Mouse (Mus musculus) CH12.LX (cell line): ENCODE measurements around the gene Spata33. TPM values are rescaled to one million over a fixed set of nuclear protein-coding genes. Genes with fewer than 3 reads are reported as not detected.
A peak's percentile ranks its signal among the peaks of the same experiment; 100 is the strongest.

Experiments
- DNase-seq: peaks from one replicate; pipeline ENCODE4 v3.0.0-alpha.2; 2013; ENCODE audit errors: extremely low read depth
- H3K27ac ChIP-seq: 2 replicates; pipeline ENCODE4 v1.5.1; 2012; ENCODE audit warnings: low read depth, mild to moderate bottlenecking, control low read depth, moderate library complexity; ENCODE audit not compliant: insufficient read depth
- H3K27me3 ChIP-seq: replicated peaks from 2 replicates; pipeline ENCODE3; 2012; ENCODE audit warnings: inconsistent platforms
- H3K36me3 ChIP-seq, 2 experiments: replicated peaks in 1 of 2; 2 replicates each; pipeline versions ENCODE3 to v1.6.1; 2012; ENCODE audit warnings: inconsistent platforms in 1 of 2, low read length in 1 of 2, mild to moderate bottlenecking in 1 of 2, mixed read lengths in 1 of 2, moderate library complexity in 1 of 2; ENCODE audit not compliant: control insufficient read depth in 1 of 2, insufficient read depth in 1 of 2
- H3K4me1 ChIP-seq, 2 experiments: 2 replicates each; pipeline ENCODE4 v1.6.1; 2012; ENCODE audit warnings: inconsistent platforms in 1 of 2, moderate library complexity in 1 of 2; ENCODE audit not compliant: insufficient read depth in 2 of 2, control insufficient read depth in 1 of 2
- H3K4me2 ChIP-seq: 2 replicates; pipeline ENCODE4 v1.6.1; 2012; ENCODE audit warnings: low read depth, mild to moderate bottlenecking, control low read depth; ENCODE audit not compliant: poor library complexity, insufficient read depth, severe bottlenecking
- H3K4me3 ChIP-seq, 3 experiments: fragments of 150-350 bp in 1 of 3; sonication (generic) in 1 of 3; replicated peaks in 1 of 3; 2 replicates each; pipeline versions ENCODE3 to v1.5.1; 2011 to 2012; ENCODE audit warnings: low read depth in 2 of 3, low read length in 2 of 3, mild to moderate bottlenecking in 2 of 3, moderate library complexity in 2 of 3, control low read depth in 1 of 3, improper control_type of control experiment in 1 of 3, inconsistent platforms in 1 of 3, mixed read lengths in 1 of 3; ENCODE audit not compliant: poor library complexity in 1 of 3
- H3K79me2 ChIP-seq: replicated peaks from 2 replicates; pipeline ENCODE4 v1.6.1; 2012; ENCODE audit warnings: mild to moderate bottlenecking, moderate library complexity; ENCODE audit not compliant: control insufficient read depth, poor library complexity, insufficient read depth, severe bottlenecking; ENCODE audit errors: extremely low read depth
- H3K9ac ChIP-seq: 2 replicates; pipeline ENCODE4 v1.6.1; 2012; ENCODE audit warnings: low read depth, mild to moderate bottlenecking, control low read depth, moderate library complexity; ENCODE audit not compliant: insufficient read depth
- H3K9me3 ChIP-seq: replicated peaks from 2 replicates; pipeline ENCODE3; 2012; ENCODE audit warnings: low read length, inconsistent platforms, mixed read lengths
- BHLHE40 ChIP-seq: IDR thresholded peaks from 2 replicates; pipeline ENCODE4 v1.6.1; 2011; ENCODE audit warnings: mild to moderate bottlenecking, low read depth, low read length, improper control_type of control experiment
- CHD2 ChIP-seq: IDR thresholded peaks from 2 replicates; pipeline ENCODE4 v1.6.1; 2011; ENCODE audit warnings: low read length, improper control_type of control experiment
- CTCF ChIP-seq, 2 experiments: IDR thresholded peaks in 1 of 2; conservative IDR thresholded peaks in 1 of 2; 2 replicates each; pipeline ENCODE4 v1.5.1; 2011 to 2012; ENCODE audit warnings: low read depth in 2 of 2, low read length in 2 of 2, improper control_type of control experiment in 1 of 2, inconsistent platforms in 1 of 2, mild to moderate bottlenecking in 1 of 2, moderate library complexity in 1 of 2
- ELF1 ChIP-seq: IDR thresholded peaks from 2 replicates; pipeline ENCODE4 v1.6.1; 2014; ENCODE audit warnings: low read depth, mild to moderate bottlenecking, inconsistent platforms, low read length, improper control_type of control experiment
- ETS1 ChIP-seq: conservative IDR thresholded peaks from 2 replicates; pipeline ENCODE4 v1.6.1; 2012; ENCODE audit warnings: low read depth, mild to moderate bottlenecking, inconsistent platforms, low read length, improper control_type of control experiment, moderate library complexity
- HCFC1 ChIP-seq: IDR thresholded peaks from 2 replicates; pipeline ENCODE4 v1.6.1; 2012; ENCODE audit warnings: low read depth, mild to moderate bottlenecking, inconsistent platforms, low read length, improper control_type of control experiment
- MEF2A ChIP-seq: IDR thresholded peaks from 2 replicates; pipeline ENCODE4 v1.6.1; 2014; ENCODE audit warnings: low read depth, mild to moderate bottlenecking, inconsistent platforms, low read length, improper control_type of control experiment, borderline replicate concordance
- MXI1 ChIP-seq: IDR thresholded peaks from 2 replicates; pipeline ENCODE4 v1.6.1; 2011; ENCODE audit warnings: mild to moderate bottlenecking, low read depth, low read length, improper control_type of control experiment
- NELFE ChIP-seq: IDR thresholded peaks from 2 replicates; pipeline ENCODE4 v1.6.1; 2011; ENCODE audit warnings: low read depth, low read length, improper control_type of control experiment
- PAX5 ChIP-seq: IDR thresholded peaks from 2 replicates; pipeline ENCODE4 v1.6.1; 2012; ENCODE audit warnings: low read length, inconsistent platforms, mixed read lengths
- POLR2AphosphoS2 ChIP-seq: IDR thresholded peaks from 2 replicates; pipeline ENCODE4 v1.6.1; 2011; ENCODE audit warnings: low read depth, low read length, improper control_type of control experiment
- RAD21 ChIP-seq: IDR thresholded peaks from 2 replicates; pipeline ENCODE4 v1.6.1; 2011; ENCODE audit warnings: low read depth, mild to moderate bottlenecking, low read length, improper control_type of control experiment, moderate library complexity
- SIN3A ChIP-seq: IDR thresholded peaks from 2 replicates; pipeline ENCODE4 v1.6.1; 2012; ENCODE audit warnings: low read length, improper control_type of control experiment, inconsistent platforms
- SMC3 ChIP-seq: IDR thresholded peaks from 2 replicates; pipeline ENCODE4 v1.6.1; 2011; ENCODE audit warnings: low read depth, low read length, improper control_type of control experiment
- USF2 ChIP-seq: conservative IDR thresholded peaks from 2 replicates; pipeline ENCODE4 v1.6.1; 2011; ENCODE audit warnings: low read depth, low read length, improper control_type of control experiment
- ZMIZ1 ChIP-seq: IDR thresholded peaks from 2 replicates; pipeline ENCODE4 v1.6.1; 2012; ENCODE audit warnings: low read depth, mild to moderate bottlenecking, inconsistent platforms, low read length, improper control_type of control experiment
- dilution Hi-C: fragments of 300-500 bp; cut with MboI; formaldehyde crosslinking; loops from 2 replicates; pipeline ENCODE4 v1.14.3; 2020; ENCODE audit warnings: low sequenced_read_pairs; ENCODE audit not compliant: extremely low pct_unique_long_range_greater_than_20kb, extremely low pct_ligation_motif_present
- in situ Hi-C: fragments of 300-500 bp; cut with MboI; formaldehyde crosslinking; loops from 3 replicates; pipeline ENCODE4 v1.14.3; 2019; ENCODE audit warnings: low sequenced_read_pairs, low pct_ligation_motif_present, low pct_unique_long_range_greater_than_20kb, mixed read lengths
- polyA plus RNA-seq: library from polyadenylated mRNA; unstranded; fragments of >175 nt; gene quantifications from 2 replicates; pipeline ENCODE4 v1.2.1, GENCODE M21; 2012; ENCODE audit warnings: low read depth; ENCODE audit not compliant: insufficient read length
- total RNA-seq, 2 experiments: library from RNA; depleted of rRNA; stranded (reverse); fragments of 300-350 nt in 1 of 2; fragments of >200 nt in 1 of 2; gene quantifications; 2 replicates each; pipeline ENCODE4 v1.2.3; 2012 to 2014

Gene Spata33
- total and polyA plus RNA-seq, 3 experiments, result 0.36 to 0.41 (median 0.38) TPM

- dilution Hi-C loops (no loop called here), in situ Hi-C loops (no loop called here)
- Histone ChIP-seq H3K79me2 (no peaks in the 10 kb centered on the region), H3K9me3 (no peaks in the 10 kb centered on the region), H3K4me1 (peaks cover 13 to 17% of the 10 kb centered on the region in 2 experiments), H3K27ac (no peak overlapping the region), H3K36me3 (peaks cover 17 to 45% of the 10 kb centered on the region in 2 experiments), H3K4me3 (no peak overlapping the region), H3K27me3 (no peaks in the 10 kb centered on the region), H3K9ac (no peak overlapping the region), H3K4me2 (no peak overlapping the region)
- TF ChIP-seq ETS1, result no peak
- TF ChIP-seq PAX5, result no peak
- TF ChIP-seq CHD2, result no peak
- no peak for TF ChIP-seq ZMIZ1
- no peak for TF ChIP-seq RAD21
- no peak for TF ChIP-seq SIN3A
- TF ChIP-seq SMC3, result no peak
- no peak for TF ChIP-seq HCFC1
- TF ChIP-seq USF2, result no peak
- DNase-seq, result no peak
Observed at GRCm38 (mm10) chr8:123233300-123233699, 20.7 kb downstream of the Spata33 start.

GRCm38 (mm10) chr8:123233760-123234159 is 21.1 kb downstream of the Spata33 start:
- Histone ChIP-seq H3K36me3 (peaks cover 17 to 40% of the 10 kb centered on the region in 2 experiments), H3K4me2 (no peak overlapping the region), H3K4me1 (peaks cover 13 to 17% of the 10 kb centered on the region in 2 experiments), H3K79me2 (no peaks in the 10 kb centered on the region), H3K27me3 (no peaks in the 10 kb centered on the region), H3K9me3 (no peaks in the 10 kb centered on the region), H3K4me3 (no peak overlapping the region), H3K27ac (no peak overlapping the region), H3K9ac (no peak overlapping the region)
- in situ Hi-C loops, result no loop called here
- no peak for DNase-seq
- dilution Hi-C loops, result no loop called here
- TF ChIP-seq BHLHE40 (no peak), SIN3A (no peak), MXI1 (no peak), NELFE (no peak), CTCF (conservative IDR thresholded peaks at IDR 0.05 in 1 of 2, IDR thresholded peaks at IDR 0.05 in 1 of 2; ENCODE audit: low read depth in 2 of 2, low read length in 2 of 2) (no peak), ELF1 (no peak), ETS1 (no peak)

- no peak for TF ChIP-seq POLR2AphosphoS2
- TF ChIP-seq CTCF (conservative IDR thresholded peaks at IDR 0.05 in 1 of 2, IDR thresholded peaks at IDR 0.05 in 1 of 2; ENCODE audit: low read depth in 2 of 2, low read length in 2 of 2), result no peak
- no peak for TF ChIP-seq MEF2A
- H3K9ac ChIP-seq, result no peak overlapping the region; the same call in 1 of the 2 replicates
- in situ Hi-C loops, result no loop called here
- dilution Hi-C loops, result no loop called here
- H3K4me2 ChIP-seq, result peak overlapping the region; percentile 61
- H3K27ac ChIP-seq, result no peak overlapping the region
- H3K27me3 ChIP-seq, result no peaks in the 10 kb centered on the region
- DNase-seq, result no peak
- peaks cover 8 to 31% of the 10 kb centered on the region in 2 experiments for H3K36me3 ChIP-seq
- peak overlapping the region in 2 of 3 experiments; percentile 72 to 77 for H3K4me3 ChIP-seq
- H3K9me3 ChIP-seq, result no peaks in the 10 kb centered on the region
- no peaks in the 10 kb centered on the region for H3K79me2 ChIP-seq
- H3K4me1 ChIP-seq, result peaks cover 13 to 17% of the 10 kb centered on the region in 2 experiments
Observed at GRCm38 (mm10) chr8:123234918-123235519, 22.4 kb downstream of the Spata33 start.
